Mouse (Mus musculus) central nervous system, embryonic 14 days (tissue): Measurements from ENCODE around the gene Mrgpra2a. TPM values are rescaled to one million over a fixed set of nuclear protein-coding genes. Genes with fewer than 3 reads are reported as not detected.

Experiments
- polyA plus RNA-seq: library from polyadenylated mRNA; depleted of rRNA; stranded (reverse); fragments of >200 nt; gene quantifications from 2 replicates; pipeline ENCODE4 v1.2.3, GENCODE M21; 2012; rRNA removed

Gene Mrgpra2a
- not detected in 2 replicates for polyA plus RNA-seq

GRCm38 (mm10) chr7:47452015-47452414 is at the start of gene Mrgpra2a:
Gene Mrgpra2a (minus strand): TSS chr7:47452139.

Other genes starting within 250 kb of the Mrgpra2a start
- gene Mrgpra6, start 247.2 kb downstream of the Mrgpra2a start, polyA plus RNA-seq, result not detected in 2 replicates
- gene Mrgpra9, start 199.3 kb downstream of the Mrgpra2a start, polyA plus RNA-seq, result not detected in 2 replicates
- gene Mrgpra1, start 97.9 kb downstream of the Mrgpra2a start, polyA plus RNA-seq, result not detected in 2 replicates
- gene Mrgpra2b, start 76.7 kb upstream of the Mrgpra2a start, polyA plus RNA-seq, result not detected in 2 replicates
- not detected in 2 replicates for gene Mrgpra3, start 149.2 kb upstream of the Mrgpra2a start, polyA plus RNA-seq